Mouse (Mus musculus): ENCODE results near the gene Cep131. TPM values are rescaled to one million over a fixed set of nuclear protein-coding genes. Genes with fewer than 3 reads are reported as not detected.

The Cep131 gene
- polyA plus RNA-seq, 1 experiment from 2014 or later, result 19.2 TPM

GRCm38 (mm10) chr11:120052274-120052673, 34.4 kb downstream of the Cep131 start:
- Histone ChIP-seq H3K9ac (ENCODE audit: low read depth, low read length) (no peak overlapping the region), H3K4me3 (ENCODE audit: low read depth, low read length) (no peak overlapping the region), H3K9me3 (ENCODE audit: control insufficient read depth, low read length) (no peaks in the 10 kb centered on the region), H3K4me2 (no peak overlapping the region), H3K4me1 (replicated peaks; ENCODE audit: control insufficient read depth, insufficient read depth, low read length) (peaks cover 5% of the 10 kb centered on the region; the same call in 1 of the 2 replicates), H3K27me3 (replicated peaks; ENCODE audit: control insufficient read depth, insufficient read depth, low read length) (peaks cover 24% of the 10 kb centered on the region), H3K36me3 (ENCODE audit: control insufficient read depth, insufficient read depth, low read length) (no peaks in the 10 kb centered on the region), H3K27ac (ENCODE audit: low read depth, low read length) (no peak overlapping the region)
- no peak for DNase-seq (ENCODE audit: low spot score)
- no peak for ATAC-seq (replicated peaks; ENCODE audit: low FRiP score)
- 73% methylated on average over 9 of the region's 9 CpGs for WGBS

DNA sequence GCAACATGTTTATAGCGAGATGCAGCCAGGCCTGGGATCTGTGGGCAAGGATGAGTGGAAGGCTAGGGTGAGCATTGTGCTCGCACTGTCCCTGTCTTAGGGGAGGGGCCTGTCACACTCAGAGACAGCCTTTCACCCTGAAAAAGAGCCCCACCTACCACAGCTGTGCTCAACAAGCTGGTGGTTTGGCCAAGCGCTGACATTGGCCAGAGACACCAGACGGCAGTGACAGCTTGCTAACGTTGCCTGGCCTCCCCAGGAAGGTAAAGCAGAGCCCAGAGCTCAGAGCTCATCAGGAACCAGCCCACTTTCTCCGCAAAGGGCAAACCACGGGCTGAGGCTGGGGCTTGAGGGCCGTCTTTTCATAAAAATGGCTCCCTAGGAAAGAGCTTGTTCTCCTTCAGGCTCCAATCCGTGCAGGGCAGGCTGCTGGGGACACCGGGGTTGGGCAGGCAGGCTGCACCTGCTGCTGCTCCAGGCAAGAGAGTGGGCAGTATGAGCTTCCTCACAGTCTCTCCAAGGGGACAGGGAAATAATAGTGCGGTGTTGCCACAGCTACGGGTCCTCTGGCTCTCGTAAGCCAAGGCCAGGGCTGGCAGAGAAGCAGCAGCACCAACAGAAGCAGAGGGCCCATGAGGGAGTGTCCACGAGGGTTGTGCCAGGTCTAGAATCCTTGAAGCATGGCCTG, 35.4 kb downstream of the Cep131 start:
- Histone ChIP-seq H3K4me1 (replicated peaks; ENCODE audit: control insufficient read depth, insufficient read depth, low read length) (peaks cover 8% of the 10 kb centered on the region), H3K9me3 (ENCODE audit: control insufficient read depth, low read length) (no peaks in the 10 kb centered on the region), H3K36me3 (ENCODE audit: control insufficient read depth, insufficient read depth, low read length) (no peaks in the 10 kb centered on the region), H3K4me2 (no peak overlapping the region), H3K4me3 (ENCODE audit: low read depth, low read length) (no peak overlapping the region), H3K27me3 (replicated peaks; ENCODE audit: control insufficient read depth, insufficient read depth, low read length) (peaks cover 34% of the 10 kb centered on the region), H3K27ac (ENCODE audit: low read depth, low read length) (no peak overlapping the region), H3K9ac (ENCODE audit: low read depth, low read length) (no peak overlapping the region)
- no peak for ATAC-seq (replicated peaks; ENCODE audit: low FRiP score)
- DNase-seq (ENCODE audit: low spot score), result no peak
- WGBS, result 44% methylated on average over 14 of the region's 14 CpGs

- Histone ChIP-seq H3K4me3 (ENCODE audit: low read depth, low read length) (no peak overlapping the region), H3K9ac (ENCODE audit: low read depth, low read length) (no peak overlapping the region), H3K27me3 (replicated peaks; ENCODE audit: control insufficient read depth, insufficient read depth, low read length) (peaks cover 47% of the 10 kb centered on the region), H3K4me1 (replicated peaks; ENCODE audit: control insufficient read depth, insufficient read depth, low read length) (peaks cover 8% of the 10 kb centered on the region), H3K36me3 (ENCODE audit: control insufficient read depth, insufficient read depth, low read length) (no peaks in the 10 kb centered on the region), H3K27ac (ENCODE audit: low read depth, low read length) (no peak overlapping the region), H3K9me3 (ENCODE audit: control insufficient read depth, low read length) (no peaks in the 10 kb centered on the region), H3K4me2 (no peak overlapping the region; the same call in 1 of the 2 replicates)
- DNase-seq (ENCODE audit: low spot score) (no peak), ATAC-seq (replicated peaks; ENCODE audit: low FRiP score) (no peak)
- 76% methylated on average over 8 of the region's 8 CpGs for WGBS
These were observed 37.6 kb downstream of the Cep131 start for GRCm38 (mm10) chr11:120049067-120049466.

DNA sequence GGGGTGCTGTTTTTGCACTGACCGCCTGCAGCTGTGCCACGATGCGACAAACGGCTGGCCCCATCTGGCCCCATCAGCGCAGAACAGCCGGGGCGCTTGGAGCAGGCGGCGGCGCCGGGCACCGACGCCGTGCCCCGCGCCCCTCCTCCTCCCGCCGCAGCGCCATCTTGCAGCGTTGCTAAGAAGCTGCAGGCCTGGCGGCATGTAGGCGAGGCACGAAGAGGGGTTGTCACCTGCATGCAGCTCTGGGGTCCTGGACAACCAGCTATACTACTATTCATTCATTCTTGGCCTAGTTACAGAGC, 38.4 kb downstream of the Cep131 start:
- DNase-seq (ENCODE audit: low spot score) (no peak), ATAC-seq (replicated peaks; ENCODE audit: low FRiP score) (no peak)
- no peaks in the 10 kb centered on the region for H3K36me3 ChIP-seq (ENCODE audit: control insufficient read depth, insufficient read depth, low read length)
- peak overlapping the region; percentile 29; the same call in 1 of the 2 replicates for H3K4me2 ChIP-seq
- WGBS, result 4% methylated on average over 23 of the region's 23 CpGs
- no peak overlapping the region for H3K9ac ChIP-seq (ENCODE audit: low read depth, low read length)
- H3K4me1 ChIP-seq (replicated peaks; ENCODE audit: control insufficient read depth, insufficient read depth, low read length), result peaks cover 8% of the 10 kb centered on the region
- H3K9me3 ChIP-seq (ENCODE audit: control insufficient read depth, low read length), result no peaks in the 10 kb centered on the region
- H3K27ac ChIP-seq (ENCODE audit: low read depth, low read length), result no peak overlapping the region
- no peak overlapping the region for H3K4me3 ChIP-seq (ENCODE audit: low read depth, low read length)
- peaks cover 47% of the 10 kb centered on the region for H3K27me3 ChIP-seq (replicated peaks; ENCODE audit: control insufficient read depth, insufficient read depth, low read length)

DNA sequence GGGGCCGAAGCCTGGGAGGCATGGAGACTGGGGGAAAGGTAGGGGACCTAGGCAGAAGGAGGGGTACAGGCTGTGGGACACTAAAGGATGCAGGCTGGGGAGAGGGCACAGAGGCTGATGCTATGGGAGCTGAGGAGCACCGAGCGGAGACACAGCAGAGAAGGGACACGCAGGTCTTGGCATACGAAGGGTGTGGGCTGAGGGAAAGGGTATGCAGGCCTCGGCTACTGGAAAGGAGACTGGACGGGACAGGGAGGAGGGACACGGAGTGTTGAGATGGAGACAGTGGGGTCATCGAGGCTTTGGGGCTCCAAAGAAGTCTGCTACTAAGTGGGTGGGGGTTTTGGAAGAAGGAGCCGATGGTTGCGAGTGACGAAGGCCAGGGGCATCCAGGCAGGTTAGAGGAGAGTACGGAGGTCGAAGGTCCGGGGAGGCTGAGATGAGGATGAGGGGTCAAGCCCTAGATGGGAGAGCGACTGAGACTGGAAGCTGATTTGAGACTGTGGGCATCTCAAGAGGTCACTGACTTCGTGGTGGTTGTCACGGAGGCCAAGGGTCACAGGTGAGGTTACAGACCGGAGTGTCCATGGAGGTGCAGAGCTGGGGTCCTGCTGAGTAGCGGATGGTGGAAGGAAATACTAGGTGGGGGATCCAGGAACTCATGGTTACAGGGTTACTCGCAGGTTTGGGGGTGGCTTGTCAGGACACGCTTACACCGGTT, 38.9 kb downstream of the Cep131 start:
- Histone ChIP-seq H3K27ac (ENCODE audit: low read depth, low read length) (no peak overlapping the region), H3K9ac (ENCODE audit: low read depth, low read length) (no peak overlapping the region), H3K4me1 (replicated peaks; ENCODE audit: control insufficient read depth, insufficient read depth, low read length) (peaks cover 8% of the 10 kb centered on the region), H3K36me3 (ENCODE audit: control insufficient read depth, insufficient read depth, low read length) (no peaks in the 10 kb centered on the region), H3K27me3 (replicated peaks; ENCODE audit: control insufficient read depth, insufficient read depth, low read length) (peaks cover 47% of the 10 kb centered on the region), H3K4me2 (peak overlapping the region; percentile 72), H3K9me3 (ENCODE audit: control insufficient read depth, low read length) (no peaks in the 10 kb centered on the region), H3K4me3 (ENCODE audit: low read depth, low read length) (peak overlapping the region; percentile 48)
- ATAC-seq (replicated peaks; ENCODE audit: low FRiP score) (no peak), DNase-seq (ENCODE audit: low spot score) (no peak)
- WGBS, result 16% methylated on average over 23 of the region's 23 CpGs

DNA sequence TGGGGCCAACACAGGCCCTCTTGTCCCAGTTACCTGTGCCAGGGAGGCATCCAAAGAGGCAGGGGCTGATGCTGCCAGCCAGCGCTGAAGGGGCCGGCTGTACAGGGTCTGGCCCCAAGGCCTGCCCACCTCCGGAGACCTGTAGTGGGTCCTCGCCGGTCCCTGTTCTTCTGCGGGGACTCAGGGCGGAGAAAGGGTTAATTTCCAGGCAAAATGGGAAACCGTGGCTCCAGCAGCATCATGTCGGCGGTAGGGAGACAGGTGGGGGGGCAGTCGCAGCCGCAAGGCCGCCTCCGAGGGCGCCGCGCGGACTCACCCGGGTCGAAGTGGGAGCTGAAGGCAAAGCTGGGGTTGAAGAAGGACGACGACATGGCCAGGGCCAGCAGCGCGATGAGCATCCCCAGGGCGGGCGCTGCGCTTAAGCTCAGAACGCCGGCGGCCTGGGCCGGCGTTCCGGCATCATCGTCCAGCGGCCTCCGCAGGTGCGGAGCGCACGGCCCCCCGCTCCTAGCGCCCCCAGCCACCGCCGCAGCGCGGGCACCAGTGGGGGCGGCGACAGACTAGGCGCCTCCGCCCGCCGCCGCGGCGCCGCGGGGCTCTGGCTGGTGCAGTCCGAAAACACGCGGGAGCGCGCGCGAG, 40.0 kb downstream of the Cep131 start, which contains the start of gene Aatk:
Gene Aatk, minus strand, starts transcription at position 615 of the 639 bp plus-strand sequence.
- peak within 1 kb of the TSS; percentile 48 for H3K4me3 ChIP-seq (ENCODE audit: low read depth, low read length)
- H3K4me1 ChIP-seq (replicated peaks; ENCODE audit: control insufficient read depth, insufficient read depth, low read length), result peaks cover 16% of the 10 kb centered on the region
- H3K36me3 ChIP-seq (ENCODE audit: control insufficient read depth, insufficient read depth, low read length), result no peaks in the 10 kb centered on the region
- H3K4me2 ChIP-seq, result peak within 1 kb of the TSS; percentile 72
- DNase-seq (ENCODE audit: low spot score) (no peak), ATAC-seq (replicated peaks; ENCODE audit: low FRiP score) (no peak)
- H3K9me3 ChIP-seq (ENCODE audit: control insufficient read depth, low read length), result no peaks in the 10 kb centered on the region
- H3K9ac ChIP-seq (ENCODE audit: low read depth, low read length), result no peak within 1 kb of the TSS
- H3K27me3 ChIP-seq (replicated peaks; ENCODE audit: control insufficient read depth, insufficient read depth, low read length), result peaks cover 47% of the 10 kb centered on the region
- no peak within 1 kb of the TSS for H3K27ac ChIP-seq (ENCODE audit: low read depth, low read length)
- WGBS, result 2% methylated on average over 59 of the region's 63 CpGs

GRCm38 (mm10) chr11:120045839-120046552, 40.6 kb downstream of the Cep131 start:
- peak overlapping the region; percentile 48; the same call in 1 of the 2 replicates for H3K4me3 ChIP-seq (ENCODE audit: low read depth, low read length)

GRCm38 (mm10) chr11:120045341-120045740, 41.3 kb downstream of the Cep131 start:
- Histone ChIP-seq H3K36me3 (ENCODE audit: control insufficient read depth, insufficient read depth, low read length) (no peaks in the 10 kb centered on the region), H3K27ac (ENCODE audit: low read depth, low read length) (no peak overlapping the region), H3K27me3 (replicated peaks; ENCODE audit: control insufficient read depth, insufficient read depth, low read length) (peaks cover 47% of the 10 kb centered on the region), H3K4me3 (ENCODE audit: low read depth, low read length) (no peak overlapping the region), H3K4me1 (replicated peaks; ENCODE audit: control insufficient read depth, insufficient read depth, low read length) (peaks cover 20% of the 10 kb centered on the region), H3K9me3 (ENCODE audit: control insufficient read depth, low read length) (no peaks in the 10 kb centered on the region), H3K4me2 (no peak overlapping the region), H3K9ac (ENCODE audit: low read depth, low read length) (no peak overlapping the region)
- WGBS, result 72% methylated on average over 4 of the region's 4 CpGs
- ATAC-seq (replicated peaks; ENCODE audit: low FRiP score) (no peak), DNase-seq (ENCODE audit: low spot score) (no peak)

More at GRCm38 (mm10) chr11:120045839-120046552, 40.6 kb downstream of the Cep131 start:
- Histone ChIP-seq H3K36me3 (ENCODE audit: control insufficient read depth, insufficient read depth, low read length) (no peaks in the 10 kb centered on the region), H3K9ac (ENCODE audit: low read depth, low read length) (no peak overlapping the region), H3K4me1 (replicated peaks; ENCODE audit: control insufficient read depth, insufficient read depth, low read length) (peaks cover 20% of the 10 kb centered on the region), H3K9me3 (ENCODE audit: control insufficient read depth, low read length) (no peaks in the 10 kb centered on the region), H3K4me2 (peak overlapping the region; percentile 72), H3K27me3 (replicated peaks; ENCODE audit: control insufficient read depth, insufficient read depth, low read length) (peaks cover 47% of the 10 kb centered on the region), H3K27ac (ENCODE audit: low read depth, low read length) (no peak overlapping the region)
- ATAC-seq (replicated peaks; ENCODE audit: low FRiP score) (no peak), DNase-seq (ENCODE audit: low spot score) (no peak)
- 59% methylated on average over 11 of the region's 11 CpGs for WGBS

All from liver, embryonic 11.5 days (tissue).